Mouse (Mus musculus) thymus, postnatal 4 days (tissue): ENCODE results near the gene Rilpl1.
"Not testable (repeated sequence)": the region's sequence is repeated elsewhere in the genome, so short reads cannot be mapped to it uniquely, and the experiment has no call there.

Source experiments
- DNase-seq: peaks from one replicate; pipeline ENCODE4 v3.0.0; 2021

Rilpl1 gene

GRCm38 (mm10) chr5:124529191-124529651 is 2.0 kb downstream of the Rilpl1 start:
- DNase-seq: no peak

GRCm38 (mm10) chr5:124528791-124529190 is 2.4 kb downstream of the Rilpl1 start:
- no peak for DNase-seq

- no peak for DNase-seq
Measured at GRCm38 (mm10) chr5:124528351-124528750, 2.8 kb downstream of the Rilpl1 start.

- no peak for DNase-seq
Measured at GRCm38 (mm10) chr5:124524943-124525342, 6.2 kb downstream of the Rilpl1 start.

- no peak for DNase-seq
Measured at GRCm38 (mm10) chr5:124523032-124523431, 8.2 kb downstream of the Rilpl1 start.

GRCm38 (mm10) chr5:124521588-124521987 is 9.6 kb downstream of the Rilpl1 start:
- DNase-seq: no peak

GRCm38 (mm10) chr5:124518648-124519047 is 12.5 kb downstream of the Rilpl1 start:
- DNase-seq: no peak

GRCm38 (mm10) chr5:124515789-124516188 is 15.4 kb downstream of the Rilpl1 start:
- no peak for DNase-seq

GRCm38 (mm10) chr5:124510536-124511050 is 20.6 kb downstream of the Rilpl1 start:
- no peak for DNase-seq

GRCm38 (mm10) chr5:124509742-124510237 is 21.4 kb downstream of the Rilpl1 start:
- no peak for DNase-seq

GRCm38 (mm10) chr5:124509200-124509599 is 22.0 kb downstream of the Rilpl1 start:
- no peak for DNase-seq

- DNase-seq: no peak
Measured at GRCm38 (mm10) chr5:124506731-124507359, 24.3 kb downstream of the Rilpl1 start.

GRCm38 (mm10) chr5:124505235-124505634 is 26.0 kb downstream of the Rilpl1 start:
- no peak for DNase-seq

- DNase-seq: no peak
Measured at GRCm38 (mm10) chr5:124503742-124504141, 27.4 kb downstream of the Rilpl1 start.

GRCm38 (mm10) chr5:124501541-124501940 is 29.6 kb downstream of the Rilpl1 start:
- DNase-seq: no peak

GRCm38 (mm10) chr5:124500573-124500972 is 30.6 kb downstream of the Rilpl1 start:
- DNase-seq: no peak

GRCm38 (mm10) chr5:124500037-124500436 is 31.2 kb downstream of the Rilpl1 start:
- DNase-seq: not testable (repeated sequence)

GRCm38 (mm10) chr5:124499001-124499400 is 32.2 kb downstream of the Rilpl1 start:
- no peak for DNase-seq

- no peak for DNase-seq
Measured at GRCm38 (mm10) chr5:124498221-124498876, 32.8 kb downstream of the Rilpl1 start.

- DNase-seq: peak; percentile 57
Measured at GRCm38 (mm10) chr5:124496614-124497514, 34.3 kb downstream of the Rilpl1 start.

GRCm38 (mm10) chr5:124495547-124495946 is 35.6 kb downstream of the Rilpl1 start:
- peak; percentile 66 for DNase-seq

- DNase-seq: no peak
Measured at GRCm38 (mm10) chr5:124493455-124493854, 37.7 kb downstream of the Rilpl1 start.

- DNase-seq: no peak
Measured at GRCm38 (mm10) chr5:124492618-124493017, 38.6 kb downstream of the Rilpl1 start.
